Mouse (Mus musculus): ENCODE measurements around the gene Prl5a1. TPM values are rescaled to one million over a fixed set of nuclear protein-coding genes. Genes with fewer than 3 reads are reported as not detected.

Prl5a1 gene
- polyA plus RNA-seq (2016; fragmentation: Nextera tagmentation; extraction: Ambion mirVana): not detected in 2 replicates

- DNase-seq (ENCODE audit: low spot score): no peak
- H3K27me3 ChIP-seq (replicated peaks; ENCODE audit: low read depth, poor library complexity, severe bottlenecking): no peaks in the 10 kb centered on the region
- no peak within 1 kb of the TSS for H3K4me3 ChIP-seq
- 90% methylated on average over 6 of the region's 6 CpGs for WGBS
- H3K9me3 ChIP-seq: no peaks in the 10 kb centered on the region
- no peaks in the 10 kb centered on the region for H3K4me1 ChIP-seq
- no peaks in the 10 kb centered on the region for H3K36me3 ChIP-seq (replicated peaks)
- no peak within 1 kb of the TSS for H3K27ac ChIP-seq (replicated peaks)
Observed at GRCm38 (mm10) chr13:28142184-28142583, at the start of gene Prl5a1. Gene Prl5a1, plus strand, starts transcription at chr13:28142484.

GRCm38 (mm10) chr13:28096161-28096560 lies 46.1 kb upstream of the Prl5a1 start:
- no peaks in the 10 kb centered on the region for H3K4me1 ChIP-seq
- no peak for DNase-seq (ENCODE audit: low spot score)
- H3K27me3 ChIP-seq (replicated peaks; ENCODE audit: low read depth, poor library complexity, severe bottlenecking): no peaks in the 10 kb centered on the region
- no peaks in the 10 kb centered on the region for H3K9me3 ChIP-seq
- no peak overlapping the region for H3K27ac ChIP-seq (replicated peaks)
- H3K4me3 ChIP-seq: no peak overlapping the region
- H3K36me3 ChIP-seq (replicated peaks): no peaks in the 10 kb centered on the region

DNA sequence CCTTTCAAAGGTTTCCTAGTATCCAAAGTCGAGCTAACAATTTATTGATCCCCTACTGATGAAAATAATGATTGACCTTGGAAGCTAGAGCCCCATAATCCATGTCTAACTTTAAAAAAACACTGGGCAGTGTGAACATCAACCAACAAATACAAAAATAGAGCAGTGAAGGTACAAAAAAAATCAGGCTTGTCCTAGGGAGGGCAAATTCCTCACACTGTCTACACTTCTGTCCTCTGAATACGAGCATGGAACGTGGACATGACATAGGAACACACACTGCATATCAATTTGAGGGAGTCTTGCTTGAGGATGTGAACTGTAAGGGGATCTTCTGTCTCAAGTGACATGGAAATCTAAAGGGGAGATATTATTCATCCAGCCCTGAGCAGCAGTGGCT lies 33.7 kb upstream of the Prl5a1 start:
- H3K27me3 ChIP-seq (replicated peaks; ENCODE audit: low read depth, poor library complexity, severe bottlenecking): no peaks in the 10 kb centered on the region
- no peaks in the 10 kb centered on the region for H3K4me1 ChIP-seq
- no peaks in the 10 kb centered on the region for H3K9me3 ChIP-seq
- DNase-seq (ENCODE audit: low spot score): no peak
- H3K27ac ChIP-seq (replicated peaks): no peak overlapping the region
- no peaks in the 10 kb centered on the region for H3K36me3 ChIP-seq (replicated peaks)
- H3K4me3 ChIP-seq: no peak overlapping the region
- WGBS: 82% methylated on average over 3 of the region's 3 CpGs

GRCm38 (mm10) chr13:28132781-28133180 lies 9.5 kb upstream of the Prl5a1 start:
- DNase-seq (ENCODE audit: low spot score): no peak
- H3K9me3 ChIP-seq: no peaks in the 10 kb centered on the region
- no peaks in the 10 kb centered on the region for H3K36me3 ChIP-seq (replicated peaks)
- H3K4me3 ChIP-seq: no peak overlapping the region
- 83% methylated on average over 2 of the region's 2 CpGs for WGBS
- H3K27ac ChIP-seq (replicated peaks): no peak overlapping the region
- no peaks in the 10 kb centered on the region for H3K27me3 ChIP-seq (replicated peaks; ENCODE audit: low read depth, poor library complexity, severe bottlenecking)
- H3K4me1 ChIP-seq: no peaks in the 10 kb centered on the region

GRCm38 (mm10) chr13:28135790-28136189 lies 6.5 kb upstream of the Prl5a1 start:
- no peak for DNase-seq (ENCODE audit: low spot score)

More at GRCm38 (mm10) chr13:28135790-28136189, 6.5 kb upstream of the Prl5a1 start:
- H3K9me3 ChIP-seq: no peaks in the 10 kb centered on the region
- no peak overlapping the region for H3K27ac ChIP-seq (replicated peaks)
- no peaks in the 10 kb centered on the region for H3K27me3 ChIP-seq (replicated peaks; ENCODE audit: low read depth, poor library complexity, severe bottlenecking)
- no peaks in the 10 kb centered on the region for H3K36me3 ChIP-seq (replicated peaks)
- H3K4me3 ChIP-seq: no peak overlapping the region
- no peaks in the 10 kb centered on the region for H3K4me1 ChIP-seq

Other genes with a start within 250 kb of the Prl5a1 start
- gene Prl4a1, start 126.3 kb upstream of the Prl5a1 start, polyA plus RNA-seq (2016; fragmentation: Nextera tagmentation; extraction: Ambion mirVana): not detected in 2 replicates
- gene Gm11361, start 115.0 kb downstream of the Prl5a1 start, polyA plus RNA-seq (2016; fragmentation: Nextera tagmentation; extraction: Ambion mirVana): 3.0 and 3.3 TPM in 2 replicates